Mouse (Mus musculus) MEL (cell line): Measurements from ENCODE around the gene Lrrc74b.

Experiments
- E2F4 ChIP-seq: IDR thresholded peaks from 2 replicates; pipeline ENCODE4 v1.6.1; 2011; ENCODE audit warnings: low read depth, low read length, improper control_type of control experiment, borderline replicate concordance
- ELF1 ChIP-seq: IDR thresholded peaks from 2 replicates; pipeline ENCODE4 v1.6.1; 2014; ENCODE audit warnings: low read depth, mild to moderate bottlenecking, inconsistent platforms, low read length, improper control_type of control experiment, moderate library complexity
- GATA1 ChIP-seq: IDR thresholded peaks from 2 replicates; pipeline ENCODE4 v1.6.1; 2011; ENCODE audit warnings: low read depth, low read length, improper control_type of control experiment
- KAT2A ChIP-seq: conservative IDR thresholded peaks from 2 replicates; pipeline ENCODE4 v1.6.1; 2012; ENCODE audit warnings: low read depth, low read length, improper control_type of control experiment, inconsistent platforms
- TAL1 ChIP-seq: IDR thresholded peaks from 2 replicates; pipeline ENCODE4 v1.6.1; 2012; ENCODE audit warnings: mild to moderate bottlenecking, inconsistent platforms, low read length, moderate library complexity, mixed read lengths
- UBTF ChIP-seq: IDR thresholded peaks from 2 replicates; pipeline ENCODE4 v1.6.1; 2012; ENCODE audit warnings: low read depth, mild to moderate bottlenecking, inconsistent platforms, low read length, improper control_type of control experiment, moderate library complexity, borderline replicate concordance; ENCODE audit not compliant: insufficient read depth
- USF1 ChIP-seq: IDR thresholded peaks from 2 replicates; pipeline ENCODE4 v1.6.1; 2014; ENCODE audit warnings: low read depth, mild to moderate bottlenecking, inconsistent platforms, low read length, improper control_type of control experiment, moderate library complexity
- USF2 ChIP-seq, 2 experiments: IDR thresholded peaks; 2 replicates each; pipeline ENCODE4 v1.6.1; 2011 to 2012; ENCODE audit warnings: improper control_type of control experiment in 2 of 2, low read length in 2 of 2, borderline replicate concordance in 1 of 2, inconsistent platforms in 1 of 2, low read depth in 1 of 2, mild to moderate bottlenecking in 1 of 2; ENCODE audit not compliant: insufficient read depth in 1 of 2

DNA sequence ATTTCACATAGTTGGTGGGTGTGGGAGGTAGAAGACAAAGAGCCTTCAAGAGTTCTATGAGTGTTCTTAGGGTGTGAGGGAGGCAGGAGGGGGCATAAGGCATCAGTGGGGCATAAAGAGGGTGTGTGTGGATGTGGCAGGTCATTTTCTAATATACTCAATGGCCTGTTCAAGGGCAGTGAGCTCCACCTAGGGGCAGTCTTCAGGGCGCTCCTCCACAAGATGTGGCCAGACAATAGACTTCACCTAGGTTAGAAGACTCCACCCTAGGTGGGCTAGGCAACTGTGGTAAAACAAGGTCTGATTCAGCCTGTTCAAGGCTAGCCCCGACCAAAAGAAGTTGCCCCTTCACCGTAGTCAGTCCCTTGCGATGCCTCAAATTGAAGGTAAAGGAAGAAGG, 28.8 kb downstream of the Lrrc74b start:
- TF ChIP-seq UBTF, result no peak
- no peak for TF ChIP-seq ELF1
- no peak for TF ChIP-seq KAT2A
- TF ChIP-seq TAL1, result no peak
- TF ChIP-seq USF1, result no peak
- no peak for TF ChIP-seq USF2 (IDR thresholded peaks at IDR 0.05; ENCODE audit: borderline replicate concordance in 1 of 2, insufficient read depth in 1 of 2, low read depth in 1 of 2, low read length in 2 of 2)
- TF ChIP-seq E2F4, result no peak
- TF ChIP-seq GATA1, result no peak
